Mouse (Mus musculus): Measurements from ENCODE around the gene Mpped1. TPM values are rescaled to one million over a fixed set of nuclear protein-coding genes. Genes with fewer than 3 reads are reported as not detected.

The Mpped1 gene
- total RNA-seq, 2 experiments from 2014 or later = 0.42 to 1.1 TPM

- DNase-seq (ENCODE audit: low spot score in 2 of 2) = no peak
These were observed 104.6 kb downstream of the Mpped1 start for GRCm38 (mm10) chr15:83883821-83884220.

GRCm38 (mm10) chr15:83884291-83884690, 105.0 kb downstream of the Mpped1 start:
- no peak for DNase-seq (ENCODE audit: low spot score in 2 of 2)

DNA sequence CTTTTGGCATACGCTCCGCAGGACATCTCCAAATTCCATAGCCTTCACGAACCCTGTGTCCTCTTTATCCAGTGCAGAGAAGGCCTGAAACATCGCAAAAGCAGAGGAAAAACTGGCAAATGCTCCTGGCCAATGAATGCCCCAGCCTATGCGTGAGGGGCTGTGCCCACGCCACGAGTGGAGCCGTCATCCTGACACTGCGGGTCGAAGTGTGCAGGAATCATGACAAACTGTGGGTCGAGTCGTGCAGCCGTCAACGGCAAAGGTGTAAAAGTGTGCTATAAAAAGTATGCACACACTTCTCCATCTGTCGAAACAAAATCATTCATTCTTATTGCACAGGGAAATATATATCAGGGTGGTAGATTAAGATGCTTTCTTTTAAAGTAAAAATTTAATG, 113.6 kb downstream of the Mpped1 start:
- no peak for DNase-seq (ENCODE audit: low spot score in 2 of 2)

DNA sequence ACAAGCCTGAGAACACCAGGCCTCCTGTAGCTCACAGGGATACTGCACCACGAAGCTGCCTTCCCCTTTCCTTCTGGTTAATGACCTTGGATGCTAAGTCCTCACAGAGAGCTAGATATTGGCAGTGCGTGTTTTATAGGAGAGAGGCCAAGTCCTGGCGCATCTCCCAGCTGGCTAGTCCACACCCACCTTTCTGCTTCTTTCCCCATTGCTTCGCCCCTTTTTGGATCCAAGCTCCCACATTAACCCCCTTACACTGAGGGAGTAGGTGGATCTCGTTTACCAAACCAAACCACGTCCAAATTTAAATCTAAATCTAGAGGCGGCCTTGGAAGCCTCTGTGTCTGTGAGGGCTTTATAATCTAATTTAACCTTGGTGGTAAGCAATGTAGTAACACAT, 115.0 kb downstream of the Mpped1 start:
- DNase-seq (ENCODE audit: low spot score in 2 of 2) = peak in 1 of 2 experiments; percentile 42

DNA sequence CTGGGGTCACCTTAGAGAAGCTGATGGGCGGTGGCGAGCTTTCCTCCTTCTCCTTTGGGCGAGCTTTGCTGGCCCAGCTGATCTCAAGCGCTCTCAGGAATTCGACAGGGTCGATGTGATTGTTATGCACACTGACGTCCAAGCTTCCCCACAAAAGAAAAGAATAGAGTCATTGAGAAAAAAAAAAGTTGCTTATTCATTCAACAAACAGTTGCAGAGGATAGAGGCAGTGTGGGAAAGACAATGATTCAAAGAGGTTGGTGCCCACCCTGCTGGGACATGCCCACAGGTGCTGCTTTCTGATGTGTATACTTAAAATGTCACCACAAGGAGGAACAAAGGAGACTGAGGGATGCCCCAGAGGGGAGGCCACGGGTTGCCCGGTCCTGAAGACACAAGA, 116.7 kb downstream of the Mpped1 start:
- no peak for DNase-seq (ENCODE audit: low spot score in 2 of 2)

GRCm38 (mm10) chr15:83897286-83897685, 118.0 kb downstream of the Mpped1 start:
- DNase-seq (ENCODE audit: low spot score in 2 of 2) = no peak

DNA sequence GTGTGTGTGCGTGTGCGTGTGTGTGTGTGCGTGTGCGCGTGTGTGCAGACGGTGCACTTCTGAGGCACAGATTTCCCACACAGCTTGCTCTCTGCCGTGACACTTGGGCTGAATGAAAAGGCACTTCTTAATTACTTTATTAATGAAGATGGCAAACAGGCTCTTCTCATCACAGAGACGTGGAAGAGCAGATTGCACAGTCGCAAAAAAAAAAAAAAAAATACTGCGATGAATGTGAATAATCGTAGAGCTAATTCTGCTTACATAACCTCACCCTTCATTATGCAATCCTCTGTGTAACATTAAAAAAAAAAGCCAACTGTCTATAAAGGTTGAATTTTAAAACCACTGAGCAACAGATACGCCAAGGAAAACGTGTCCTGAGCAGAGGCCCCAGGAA, 127.2 kb downstream of the Mpped1 start:
- DNase-seq (ENCODE audit: low spot score in 2 of 2) = no peak

Other genes with a start within 250 kb of the Mpped1 start
- 10 to 100 TPM; 25.5 to 38.0 TPM for gene Tspo, start 215.9 kb upstream of the Mpped1 start, total RNA-seq (2021)
- 10 to 100 TPM; 29.8 to 31.3 TPM for gene Mcat, start 215.7 kb upstream of the Mpped1 start, total RNA-seq (2021)
- gene Ttll12, start 184.3 kb upstream of the Mpped1 start, total RNA-seq (2021) = 10 to 100 TPM; 15.5 to 17.6 TPM
- 1 to 10 TPM; 3.3 to 4.6 TPM for gene Scube1, start 54.4 kb upstream of the Mpped1 start, total RNA-seq (2021)